Mouse (Mus musculus): ENCODE measurements at regions not wholly inside any gene's neighbourhood (a gene's known extent, or its start where the extent isn't known, plus 50 kb on each side); places are given as distances from the start of the nearest gene placed in this dataset.
A peak's percentile ranks its signal among the peaks of the same experiment; 100 is the strongest.

DNA sequence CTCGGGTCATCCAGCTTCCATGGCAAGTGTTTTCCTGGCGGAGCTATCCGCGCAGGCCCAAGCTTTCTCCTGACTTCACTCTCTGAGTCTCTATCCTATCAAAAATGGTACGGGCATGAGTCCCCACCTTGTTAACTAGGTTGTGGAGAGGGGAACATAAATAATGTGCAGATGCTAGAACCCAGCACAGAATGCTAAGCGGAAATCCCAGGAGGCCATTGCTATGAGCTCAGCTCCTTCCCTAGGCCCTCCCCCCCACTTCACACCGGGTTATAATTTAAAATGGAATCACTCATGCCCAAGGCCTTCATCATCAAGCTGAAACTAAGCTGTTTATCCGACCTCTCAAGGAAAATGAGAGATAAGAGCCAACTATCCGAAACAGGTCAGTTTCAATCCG is 60.4 kb upstream of the Cd83 start:
- DNase-seq: no peak

DNA sequence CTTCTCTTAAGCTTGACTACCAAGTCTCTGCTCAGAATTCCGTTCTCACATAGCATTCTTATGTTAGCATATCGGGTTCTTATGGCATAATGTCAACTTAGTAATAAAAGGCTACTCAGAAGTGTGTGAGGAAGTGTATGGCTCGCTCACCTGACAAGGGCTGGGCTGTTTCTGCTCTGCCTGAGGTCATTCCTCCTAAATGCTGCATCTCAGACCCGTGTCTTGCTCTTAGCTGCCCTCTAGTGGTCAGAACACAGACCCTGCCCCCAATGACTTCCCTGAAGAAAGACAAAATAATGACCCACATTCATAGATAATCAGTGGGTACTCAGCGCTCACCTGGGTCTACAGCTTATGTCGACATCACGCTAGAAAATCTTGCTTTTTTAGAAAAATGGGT is 58.9 kb upstream of the Cd83 start:
- DNase-seq: peak; percentile 82

DNA sequence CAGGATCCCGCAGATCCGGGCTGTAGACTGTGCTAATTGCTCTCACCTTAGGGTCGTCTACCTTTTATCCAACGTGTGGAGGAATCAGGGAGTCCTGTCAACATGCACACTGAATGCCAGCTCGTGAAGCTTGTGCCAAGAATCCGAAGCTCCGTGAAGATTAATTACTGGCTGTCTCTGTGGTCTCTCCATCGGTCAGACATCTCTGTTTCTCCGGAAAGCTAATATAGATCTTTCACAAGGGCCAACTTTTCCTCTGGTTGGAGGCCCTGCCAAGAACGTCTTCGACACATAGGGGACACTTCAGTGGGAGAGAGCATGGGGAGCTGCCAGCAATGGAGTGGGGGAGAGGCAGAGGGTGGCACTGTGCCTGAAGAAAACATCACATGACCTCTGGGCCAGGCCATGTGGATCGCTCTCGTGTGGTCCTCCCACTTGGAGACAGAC is 57.7 kb upstream of the Cd83 start:
- no peak for DNase-seq

DNA sequence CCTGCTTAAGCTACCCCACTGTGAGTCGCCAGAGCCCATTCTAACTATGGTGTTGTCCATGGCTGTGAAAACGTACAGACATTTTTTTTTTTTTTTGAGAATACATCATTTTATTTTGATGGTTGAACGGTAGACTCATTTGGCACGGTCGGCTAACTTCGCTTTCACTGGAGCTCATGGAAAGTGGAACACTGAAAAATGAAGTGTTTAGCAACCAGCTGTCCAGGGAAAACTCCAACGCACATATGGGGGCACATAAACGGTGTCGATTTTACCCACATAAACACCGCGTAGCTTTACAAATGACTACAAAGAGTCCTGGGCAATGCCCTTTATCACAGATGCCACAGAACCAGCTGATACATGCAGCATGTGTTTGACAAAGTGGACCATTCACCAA is 55.0 kb upstream of the Cd83 start:
- no peak for DNase-seq

DNA sequence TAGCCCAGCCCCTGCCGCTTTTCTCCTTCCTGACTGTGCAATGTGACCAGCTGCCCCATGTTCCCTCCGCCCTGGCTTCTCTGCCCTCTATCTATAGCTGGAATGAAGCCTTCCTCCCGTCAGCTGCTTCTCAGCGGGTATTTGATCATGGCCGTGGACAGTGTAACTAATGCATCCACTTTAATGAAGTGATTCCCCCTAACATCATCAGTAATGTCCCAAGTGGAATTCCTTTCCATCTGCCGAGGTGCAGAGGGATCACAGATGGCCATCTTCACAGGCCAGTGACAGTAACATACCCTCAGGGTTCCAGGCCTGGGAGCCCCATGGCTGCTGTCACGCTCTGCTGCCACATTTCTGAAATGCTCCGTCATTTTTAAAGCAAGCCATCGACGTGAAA is 51.5 kb upstream of the Cd83 start:
- DNase-seq: no peak

DNA sequence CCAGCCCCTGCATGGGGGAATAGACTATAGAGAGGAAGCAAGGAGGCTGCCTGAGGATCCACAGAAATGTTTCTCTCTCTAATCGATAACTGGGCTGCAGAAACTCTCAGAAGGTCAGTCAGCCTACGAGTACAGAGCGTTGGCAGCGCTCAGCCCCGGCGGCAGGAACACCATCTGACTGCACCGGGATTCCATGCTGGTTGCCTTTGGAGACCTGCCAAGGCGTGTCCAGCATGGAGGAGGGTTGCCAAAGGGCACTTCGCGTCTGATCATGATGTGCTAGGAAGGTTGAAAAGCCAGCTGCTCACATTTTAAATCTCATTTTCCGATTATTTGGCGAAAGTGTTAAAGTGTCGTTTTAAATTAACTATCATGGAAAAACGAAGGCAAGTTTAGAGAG is 49.9 kb upstream of the Cd83 start:
- peak; percentile 74 for DNase-seq

Data from kidney, postnatal 10 days (tissue).